Mouse (Mus musculus) embryonic facial prominence, embryonic 14.5 days (tissue): ENCODE results near the gene Igsf11. TPM values are rescaled to one million over a fixed set of nuclear protein-coding genes. Genes with fewer than 3 reads are reported as not detected.
A peak's percentile ranks its signal among the peaks of the same experiment; 100 is the strongest.

Source experiments
- ATAC-seq: fragments of 200-750 bp; cut with Nextera tagmentation; 2 replicates; pipeline ENCODE4 v1.8.0; 2017; ENCODE audit warnings: low read depth, moderate number of reproducible peaks, moderate TSS enrichment
- DNase-seq: peaks from one replicate; pipeline ENCODE4 v3.0.0-alpha.2; 2015; ENCODE audit warnings: low spot score
- H3K27ac ChIP-seq: fragments of 300-500 bp; sonication (generic); replicated peaks from 2 replicates; pipeline ENCODE4 v1.5.1; 2014; ENCODE audit warnings: low read depth, mild to moderate bottlenecking, low read length, moderate library complexity
- H3K27me3 ChIP-seq: fragments of 300-500 bp; sonication (generic); replicated peaks from 2 replicates; pipeline ENCODE4 v1.6.1; 2014; ENCODE audit warnings: low read length; ENCODE audit not compliant: control insufficient read depth, insufficient read depth
- H3K36me3 ChIP-seq: fragments of 300-500 bp; sonication (generic); 2 replicates; pipeline ENCODE4 v1.6.1; 2014; ENCODE audit warnings: low read length, mixed read lengths; ENCODE audit not compliant: control insufficient read depth, insufficient read depth
- H3K4me1 ChIP-seq: fragments of 300-500 bp; sonication (generic); 2 replicates; pipeline ENCODE4 v1.6.1; 2014; ENCODE audit warnings: antibody characterized with exemption, low read length; ENCODE audit not compliant: control insufficient read depth, insufficient read depth
- H3K4me2 ChIP-seq: fragments of 300-500 bp; sonication (generic); 2 replicates; pipeline ENCODE4 v1.6.1; 2014; ENCODE audit warnings: low read depth, mild to moderate bottlenecking, low read length, moderate library complexity, mixed read lengths
- H3K4me3 ChIP-seq: fragments of 300-500 bp; sonication (generic); 2 replicates; pipeline ENCODE4 v1.5.1; 2014; ENCODE audit warnings: low read depth, mild to moderate bottlenecking, low read length
- H3K9ac ChIP-seq: fragments of 300-500 bp; sonication (generic); 2 replicates; pipeline ENCODE4 v1.6.1; 2014; ENCODE audit warnings: low read depth, mild to moderate bottlenecking, low read length, moderate library complexity, mixed read lengths
- H3K9me3 ChIP-seq: fragments of 300-500 bp; sonication (generic); 2 replicates; pipeline ENCODE4 v1.6.1; 2016; ENCODE audit warnings: low read length; ENCODE audit not compliant: control insufficient read depth
- WGBS: fragments of 180-500 bp; shearing (Covaris S2); extraction: QIAGEN DNeasy Blood & Tissue Kit; methylation state at CpG from one replicate; pipeline ENCODE4 v1.1.7; 2014; 5-methylcytosine and 5-hydroxymethylcytosine counted together
- polyA plus RNA-seq: library from polyadenylated mRNA; unstranded; fragments of >200 nt; fragmentation: Nextera tagmentation; extraction: Ambion mirVana; gene quantifications from 2 replicates; pipeline ENCODE4 v1.2.1, GENCODE M21; 2014

The Igsf11 gene
- polyA plus RNA-seq, 1 experiment from 2014 or later = 0.89 TPM

DNA sequence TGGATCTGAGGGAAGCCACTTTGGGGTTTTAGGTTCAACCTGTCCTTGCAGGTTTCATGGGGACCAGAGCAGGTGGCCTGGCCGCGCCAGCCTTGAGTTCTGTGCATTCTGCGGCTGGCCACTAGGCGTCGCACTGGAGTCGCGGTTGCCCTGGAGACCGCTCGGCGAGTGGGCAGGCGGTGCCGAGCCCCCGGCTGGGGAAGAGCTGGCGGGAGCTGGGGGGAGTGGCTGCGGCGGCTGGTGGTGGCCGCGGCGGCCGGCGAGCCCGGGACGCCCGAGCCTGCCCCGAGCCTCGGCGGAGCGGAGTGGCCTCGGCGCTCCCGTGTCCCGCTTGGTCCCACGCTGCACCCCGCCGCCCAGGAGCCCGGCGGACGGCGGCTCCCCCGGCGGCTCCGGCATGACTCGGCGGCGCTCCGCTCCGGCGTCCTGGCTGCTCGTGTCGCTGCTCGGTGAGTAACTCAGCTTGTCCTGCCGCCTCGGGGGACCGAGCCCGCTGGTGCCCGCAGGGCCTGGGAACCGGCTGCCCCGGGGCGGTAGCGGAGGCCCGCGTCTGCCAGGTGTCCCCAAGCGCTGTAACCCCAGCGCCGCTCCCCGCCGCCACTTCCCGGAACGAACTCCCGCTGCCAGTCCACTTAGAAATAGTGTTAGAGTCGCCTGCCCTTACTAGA lies 9.8 kb downstream of the Igsf11 start:
- Histone ChIP-seq H3K4me3 (peak overlapping the region; percentile 69), H3K36me3 (no peaks in the 10 kb centered on the region), H3K9me3 (no peaks in the 10 kb centered on the region), H3K9ac (peak overlapping the region; percentile 75), H3K27me3 (peaks cover 40% of the 10 kb centered on the region), H3K4me1 (no peaks in the 10 kb centered on the region), H3K27ac (no peak overlapping the region), H3K4me2 (peak overlapping the region; percentile 97)
- ATAC-seq = peak; percentile 99
- DNase-seq = peak; percentile 94
- under 1% methylated on average over 36 of the region's 71 CpGs for WGBS

- peak overlapping the region; percentile 69 for H3K4me3 ChIP-seq
These were observed 10.5 kb downstream of the Igsf11 start for GRCm38 (mm10) chr16:38903020-38903419.

DNA sequence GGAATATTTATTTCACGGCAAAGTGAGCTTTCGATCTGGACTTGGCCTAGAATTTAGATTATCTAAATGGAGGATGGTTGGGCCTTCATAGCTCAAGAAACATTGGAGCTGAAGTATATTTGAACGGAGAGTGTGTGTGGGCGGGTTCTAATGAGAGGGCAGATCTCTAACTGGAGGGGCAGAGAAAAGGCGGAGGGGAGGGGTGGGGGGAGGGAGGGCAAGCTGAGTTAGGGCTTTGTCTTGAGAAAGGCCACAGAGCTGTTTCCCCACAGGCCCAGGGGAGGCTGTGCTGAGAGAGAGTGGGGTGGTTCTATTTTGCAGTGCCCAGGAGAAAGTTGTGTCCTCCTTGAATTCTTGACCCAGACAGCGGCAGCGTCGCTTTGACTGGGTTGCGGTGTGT lies 11.7 kb downstream of the Igsf11 start:
- Histone ChIP-seq H3K4me3 (no peak overlapping the region), H3K27me3 (peaks cover 39% of the 10 kb centered on the region), H3K4me2 (no peak overlapping the region), H3K27ac (no peak overlapping the region), H3K9me3 (no peaks in the 10 kb centered on the region), H3K36me3 (no peaks in the 10 kb centered on the region), H3K4me1 (no peaks in the 10 kb centered on the region), H3K9ac (no peak overlapping the region)
- 74% methylated on average over 9 of the region's 9 CpGs for WGBS
- DNase-seq (no peak), ATAC-seq (no peak)

More at GRCm38 (mm10) chr16:38903020-38903419, 10.5 kb downstream of the Igsf11 start:
- no peaks in the 10 kb centered on the region for H3K36me3 ChIP-seq
- H3K9me3 ChIP-seq = no peaks in the 10 kb centered on the region
- no peak for DNase-seq
- WGBS = 40% methylated on average over 4 of the region's 4 CpGs
- H3K9ac ChIP-seq = no peak overlapping the region
- H3K27me3 ChIP-seq = peaks cover 40% of the 10 kb centered on the region
- peak overlapping the region; percentile 97; the same call in 1 of the 2 replicates for H3K4me2 ChIP-seq
- no peak overlapping the region for H3K27ac ChIP-seq
- H3K4me1 ChIP-seq = no peaks in the 10 kb centered on the region
- no peak for ATAC-seq

DNA sequence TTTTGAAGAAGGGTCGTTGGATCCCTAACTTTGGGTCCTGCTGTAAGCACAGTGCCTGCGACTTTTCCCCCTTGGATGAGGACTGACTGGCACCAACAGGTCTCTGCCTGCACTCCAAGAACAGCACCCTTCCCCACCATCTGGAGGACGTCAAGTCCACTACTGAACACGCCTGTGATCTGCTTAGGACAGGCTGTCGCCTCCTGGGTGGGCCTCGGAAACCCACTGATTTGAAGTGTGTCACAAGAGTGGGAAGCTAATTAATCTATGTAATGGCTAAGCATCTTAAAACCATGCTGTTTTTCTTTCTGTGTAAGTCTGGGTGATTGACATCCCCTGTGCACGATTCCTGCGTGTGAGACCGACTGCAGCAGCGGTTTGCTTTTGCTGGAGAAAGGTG lies 13.4 kb downstream of the Igsf11 start:
- peaks cover 30% of the 10 kb centered on the region for H3K27me3 ChIP-seq
- ATAC-seq = no peak
- H3K36me3 ChIP-seq = no peaks in the 10 kb centered on the region
- 66% methylated on average over 10 of the region's 10 CpGs for WGBS
- no peaks in the 10 kb centered on the region for H3K4me1 ChIP-seq
- no peak for DNase-seq
- no peak overlapping the region for H3K27ac ChIP-seq
- H3K9ac ChIP-seq = no peak overlapping the region
- no peaks in the 10 kb centered on the region for H3K9me3 ChIP-seq
- H3K4me3 ChIP-seq = no peak overlapping the region
- no peak overlapping the region for H3K4me2 ChIP-seq

DNA sequence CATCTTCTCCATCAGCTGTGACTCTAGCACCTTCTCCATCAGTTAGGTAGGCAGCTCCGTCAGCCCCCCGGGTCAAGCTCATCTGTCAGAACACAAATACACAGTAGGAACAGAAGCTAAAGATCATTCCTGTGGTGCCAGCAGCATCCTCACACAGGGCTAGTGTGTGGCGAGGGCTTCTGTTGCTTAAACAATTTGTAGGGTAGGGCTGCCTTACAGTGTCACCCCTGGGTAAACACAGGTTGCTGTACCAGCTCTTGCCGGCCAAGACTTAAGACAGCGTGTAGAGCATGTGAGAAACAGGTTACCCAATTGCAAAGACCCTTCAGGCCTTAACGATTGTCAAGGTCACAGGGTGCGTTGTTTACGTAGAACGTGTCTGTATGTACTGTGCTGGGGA lies 15.8 kb downstream of the Igsf11 start:
- WGBS = 49% methylated on average over 9 of the region's 9 CpGs
- ATAC-seq (no peak), DNase-seq (no peak)
- Histone ChIP-seq H3K27ac (no peak overlapping the region), H3K36me3 (no peaks in the 10 kb centered on the region), H3K27me3 (peaks cover 18% of the 10 kb centered on the region), H3K9ac (no peak overlapping the region), H3K4me3 (no peak overlapping the region), H3K4me1 (no peaks in the 10 kb centered on the region), H3K4me2 (no peak overlapping the region), H3K9me3 (no peaks in the 10 kb centered on the region)

DNA sequence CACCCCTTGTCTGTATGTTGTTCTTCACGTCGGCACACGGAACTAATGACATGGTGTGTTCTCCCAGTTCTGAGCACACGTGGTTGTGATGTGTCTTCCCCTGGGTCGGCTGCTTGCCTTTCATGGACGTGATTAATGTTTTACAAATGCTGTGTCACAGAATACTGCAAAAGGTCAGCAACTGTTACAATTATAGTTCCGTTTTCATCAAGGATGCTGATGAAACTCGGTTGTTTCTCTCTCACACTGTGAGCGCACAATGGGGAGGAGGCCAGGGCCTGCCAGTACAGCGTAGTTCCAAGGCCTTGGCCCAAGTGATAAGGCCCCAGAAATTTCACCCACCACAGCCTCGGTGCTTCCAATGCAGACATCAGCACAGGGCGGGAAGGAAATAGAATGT lies 17.0 kb downstream of the Igsf11 start:
- Histone ChIP-seq H3K4me1 (no peaks in the 10 kb centered on the region), H3K9me3 (no peaks in the 10 kb centered on the region), H3K9ac (no peak overlapping the region), H3K36me3 (no peaks in the 10 kb centered on the region), H3K4me2 (no peak overlapping the region), H3K27me3 (peaks cover 6% of the 10 kb centered on the region), H3K27ac (no peak overlapping the region), H3K4me3 (no peak overlapping the region)
- DNase-seq (no peak), ATAC-seq (no peak)
- 62% methylated on average over 12 of the region's 12 CpGs for WGBS

DNA sequence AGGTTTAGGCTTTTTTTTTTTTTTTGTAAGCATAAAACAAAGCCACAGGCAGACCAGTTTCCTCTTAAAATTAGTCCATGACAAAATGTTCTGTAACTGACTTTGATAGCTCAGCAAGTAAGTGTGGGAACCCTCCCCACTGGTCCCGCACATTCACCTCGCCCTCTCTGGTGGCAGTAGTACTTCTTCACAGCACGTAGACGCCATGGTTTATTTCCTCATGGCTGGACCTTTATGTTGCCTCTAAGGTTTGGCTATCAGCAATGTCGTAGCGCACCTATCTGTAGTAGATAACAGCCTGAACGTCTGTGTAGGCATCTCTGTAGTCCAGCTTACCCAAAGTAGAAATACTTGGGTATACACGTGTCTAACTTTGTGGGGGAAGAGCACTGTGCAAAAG lies 17.6 kb downstream of the Igsf11 start:
- no peak overlapping the region for H3K27ac ChIP-seq
- H3K36me3 ChIP-seq = no peaks in the 10 kb centered on the region
- DNase-seq (no peak), ATAC-seq (no peak)
- H3K4me1 ChIP-seq = no peaks in the 10 kb centered on the region
- H3K9me3 ChIP-seq = no peaks in the 10 kb centered on the region
- no peak overlapping the region for H3K9ac ChIP-seq
- peaks cover 2% of the 10 kb centered on the region for H3K27me3 ChIP-seq
- H3K4me2 ChIP-seq = no peak overlapping the region
- 81% methylated on average over 8 of the region's 8 CpGs for WGBS
- no peak overlapping the region for H3K4me3 ChIP-seq

DNA sequence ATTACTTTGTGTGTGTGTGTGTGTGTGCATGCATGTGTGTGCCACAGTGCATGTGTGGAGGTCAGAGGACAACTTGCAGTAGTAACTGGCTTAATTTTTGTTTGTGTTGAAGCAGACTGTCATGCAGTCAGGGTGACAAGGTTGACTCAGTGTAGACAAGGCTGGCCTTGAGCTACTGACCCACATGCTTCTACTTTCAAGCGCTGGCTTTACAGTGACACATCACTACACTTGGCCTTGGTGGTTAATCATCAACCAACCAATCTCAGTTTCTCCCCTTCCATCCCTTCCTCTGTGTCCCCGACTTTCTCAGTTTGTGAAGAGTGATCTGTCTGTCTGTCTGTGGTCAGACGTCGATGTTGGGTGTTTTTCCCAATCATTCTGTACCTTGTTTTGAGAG lies 23.0 kb downstream of the Igsf11 start:
- 90% methylated on average over 4 of the region's 4 CpGs for WGBS
- H3K27me3 ChIP-seq = no peaks in the 10 kb centered on the region; the same call in 1 of the 2 replicates
- no peak for ATAC-seq

More for the DNA sequence above, 23.0 kb downstream of the Igsf11 start:
- Histone ChIP-seq H3K4me1 (no peaks in the 10 kb centered on the region), H3K9me3 (no peaks in the 10 kb centered on the region), H3K4me2 (no peak overlapping the region), H3K4me3 (no peak overlapping the region), H3K27ac (no peak overlapping the region), H3K9ac (no peak overlapping the region), H3K36me3 (no peaks in the 10 kb centered on the region)
- DNase-seq = no peak
